Mouse (Mus musculus) C2C12 (cell line): ENCODE results near the gene Dagla.

Source experiments
- CEBPB ChIP-seq: IDR thresholded peaks from one replicate; pipeline ENCODE4 v1.6.1; 2011; ENCODE audit warnings: low read depth, mild to moderate bottlenecking, control low read depth, moderate library complexity
- CTCF ChIP-seq: IDR thresholded peaks from one replicate; pipeline ENCODE4 v1.5.1; 2011; ENCODE audit not compliant: control insufficient read depth, insufficient read depth, insufficient read length
- MAX ChIP-seq: IDR thresholded peaks from one replicate; pipeline ENCODE4 v1.6.1; 2011; ENCODE audit warnings: mild to moderate bottlenecking, control low read depth
- MYOG ChIP-seq: IDR thresholded peaks from one replicate; pipeline ENCODE4 v1.6.1; 2011; ENCODE audit not compliant: control insufficient read depth, insufficient read length; ENCODE audit errors: extremely low read depth
- USF1 ChIP-seq: IDR thresholded peaks from one replicate; pipeline ENCODE4 v1.6.1; 2011; ENCODE audit warnings: low read depth, mild to moderate bottlenecking, control low read depth, moderate library complexity

DNA sequence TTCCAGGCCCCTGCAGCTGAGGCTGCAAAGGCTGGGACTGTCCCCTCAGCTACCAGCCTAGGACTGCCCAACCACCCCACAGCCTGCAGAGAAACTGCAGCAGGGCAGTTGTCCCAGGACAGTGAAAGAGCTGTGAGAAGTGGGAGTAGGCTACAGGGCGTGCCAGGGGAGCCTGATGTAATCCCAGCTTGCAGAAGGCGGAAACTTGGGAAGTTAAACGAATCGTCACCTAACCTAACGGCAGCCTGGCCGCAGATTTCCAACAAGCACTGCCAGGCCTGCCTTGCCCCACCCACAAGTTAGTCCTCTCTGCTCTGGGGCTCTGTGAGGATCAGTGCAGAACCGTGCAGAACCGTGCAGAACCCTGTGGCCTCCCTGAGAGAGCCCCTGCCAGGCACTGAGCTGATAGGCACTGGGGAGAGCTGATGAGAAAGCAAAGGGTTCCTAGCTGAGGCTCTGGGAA is 7.6 kb downstream of the Dagla start:
- TF ChIP-seq MAX (no peak), CTCF (no peak), CEBPB (peak; percentile 42), MYOG (no peak), USF1 (no peak)
